Mouse (Mus musculus): ENCODE measurements at regions not wholly inside any gene's neighbourhood (a gene's known extent, or its start where the extent isn't known, plus 50 kb on each side); places are given as distances from the start of the nearest gene placed in this dataset.

GRCm38 (mm10) chr5:82024126-82024525 is 1004.2 kb downstream of the Adgrl3 start:
- no peak for TF ChIP-seq CTCF (IDR thresholded peaks at IDR 0.05; ENCODE audit: borderline replicate concordance, extremely low read depth, insufficient read depth, insufficient read length)
- TF ChIP-seq POLR2A (IDR thresholded peaks at IDR 0.05; ENCODE audit: borderline replicate concordance, extremely low read depth, insufficient read depth, insufficient read length, poor library complexity, severe bottlenecking) = no peak
